Mouse (Mus musculus) retina, postnatal 7 days (tissue): Measurements from ENCODE around the gene Esam.

Experiments
- DNase-seq: peaks from one replicate; pipeline ENCODE4 v3.0.0-alpha.2; 2012; ENCODE audit warnings: low read depth, low spot score

Gene Esam

DNA sequence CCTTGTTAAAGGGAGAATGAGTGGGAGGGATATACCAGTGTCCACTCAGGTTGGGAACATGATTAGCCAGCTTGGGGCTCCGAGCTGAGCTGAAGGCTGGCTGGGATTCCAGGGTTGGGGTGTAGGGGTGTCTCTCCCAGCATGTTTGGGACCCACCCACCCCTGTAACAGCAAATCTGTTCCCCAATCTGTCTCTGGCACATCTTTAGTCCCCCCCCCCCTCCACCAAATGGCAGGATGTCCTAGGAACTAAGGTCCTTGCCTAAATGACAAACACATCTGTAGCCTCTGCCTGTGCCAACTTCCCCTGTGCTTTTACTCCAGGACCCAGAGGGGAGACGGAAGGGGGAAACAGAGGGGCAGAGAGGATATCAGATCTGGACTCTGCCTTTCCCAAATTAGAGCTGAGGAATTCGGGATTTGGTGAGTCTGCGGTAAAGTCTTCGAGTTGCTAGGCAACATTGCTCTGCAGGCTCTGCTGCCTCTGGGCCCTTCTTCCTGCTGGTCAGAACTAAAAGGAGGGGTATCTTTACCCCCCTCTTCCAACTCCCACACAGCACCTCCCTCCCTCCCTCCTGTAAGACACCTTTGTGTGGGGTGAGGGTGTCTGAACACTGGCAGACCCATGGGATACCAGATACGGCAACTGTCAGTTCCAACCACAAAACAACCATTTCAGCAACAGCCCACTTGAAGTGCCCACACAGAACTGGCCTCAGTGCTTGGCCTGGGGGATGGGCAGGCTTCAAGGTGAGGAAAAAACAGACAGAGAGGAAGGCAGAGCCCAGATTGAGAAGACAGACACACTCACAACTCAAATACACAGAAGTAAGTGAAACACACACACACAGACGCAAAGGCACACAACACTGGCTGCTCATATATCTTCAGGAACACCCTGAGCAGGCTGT lies 27.2 kb downstream of the Esam start, which contains the start of gene Siae:
Gene Siae, plus strand, starts transcription at position 861 of the 911 bp plus-strand sequence.
- DNase-seq: no peak

DNA sequence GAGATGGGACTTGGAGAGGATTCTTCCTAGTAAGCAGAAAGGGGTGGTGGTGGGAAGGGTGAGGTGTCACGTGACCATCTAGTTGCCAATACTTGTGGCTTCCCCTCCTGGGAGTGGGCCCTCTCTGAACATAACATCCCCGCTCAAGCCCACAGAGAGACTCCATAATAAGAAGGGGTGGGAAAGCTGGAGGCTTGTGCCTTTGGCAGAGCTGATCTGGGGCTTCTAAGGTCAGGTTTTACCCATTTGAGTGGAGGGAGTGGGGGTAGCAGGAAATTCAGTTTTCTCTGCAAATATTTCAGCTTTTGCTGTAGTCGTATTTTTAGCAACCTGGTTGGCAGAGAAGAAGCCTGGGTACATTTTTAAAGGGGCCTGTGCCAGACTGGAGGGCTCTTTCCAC lies 28.5 kb downstream of the Esam start:
- no peak for DNase-seq

- DNase-seq: no peak
Observed at GRCm38 (mm10) chr9:37560617-37561016, 32.7 kb downstream of the Esam start.

DNA sequence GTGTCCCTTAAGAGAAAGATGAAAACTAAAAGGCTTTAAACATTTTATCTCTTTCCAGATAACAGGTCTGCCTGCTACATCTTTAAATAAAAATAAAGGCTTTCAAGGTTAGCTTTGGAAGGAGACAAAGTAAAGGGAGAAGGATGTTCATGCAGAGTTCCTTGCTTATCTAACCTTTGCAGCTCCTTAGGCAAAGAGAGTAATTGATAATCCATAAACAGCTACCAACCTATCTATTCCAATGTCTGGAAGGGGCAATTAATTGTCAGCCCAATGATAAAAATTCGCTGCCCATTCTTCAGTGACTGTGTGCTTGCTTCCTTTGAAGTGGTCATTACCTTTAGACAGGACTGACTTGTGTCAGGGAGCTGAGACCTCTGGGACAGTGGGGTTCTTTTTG lies 35.9 kb downstream of the Esam start:
- no peak for DNase-seq

DNA sequence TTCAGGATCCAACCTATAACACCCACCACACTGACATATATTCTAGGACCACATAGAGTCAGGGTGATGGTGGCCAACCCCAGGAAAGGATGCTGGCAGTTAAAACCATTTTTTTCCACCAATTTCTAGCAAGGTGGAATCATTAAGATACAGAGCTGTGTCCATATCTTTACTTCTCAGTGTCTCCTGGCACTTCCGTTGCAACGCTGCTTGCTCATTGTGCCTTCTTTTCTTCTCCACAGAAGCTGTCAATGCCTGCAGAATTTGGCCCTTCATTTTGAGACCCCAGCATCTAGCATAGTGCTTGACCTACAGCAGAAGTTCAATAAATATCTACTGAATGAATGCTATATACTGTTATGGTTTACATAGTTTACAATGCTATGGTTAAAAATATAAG lies 39.1 kb downstream of the Esam start:
- no peak for DNase-seq

DNA sequence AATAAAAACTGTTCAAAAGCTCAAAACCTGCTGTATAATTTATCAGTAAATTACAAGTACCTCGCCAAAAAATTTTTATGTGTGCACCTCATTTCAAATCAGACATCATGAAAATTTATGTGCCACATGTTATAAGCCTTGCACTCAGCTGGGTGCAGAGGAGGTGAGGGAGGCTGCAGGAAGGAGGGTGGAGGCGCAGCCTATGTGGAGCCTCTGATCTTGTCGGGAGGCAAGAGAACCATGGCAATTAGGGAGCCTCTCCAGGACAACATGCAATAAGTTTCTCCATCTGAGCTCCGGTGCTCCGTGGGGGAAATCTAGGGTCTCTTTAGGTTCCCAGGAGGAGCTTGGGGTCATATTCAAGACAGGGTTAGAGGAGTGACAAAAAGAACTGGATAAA lies 39.6 kb downstream of the Esam start:
- no peak for DNase-seq

DNA sequence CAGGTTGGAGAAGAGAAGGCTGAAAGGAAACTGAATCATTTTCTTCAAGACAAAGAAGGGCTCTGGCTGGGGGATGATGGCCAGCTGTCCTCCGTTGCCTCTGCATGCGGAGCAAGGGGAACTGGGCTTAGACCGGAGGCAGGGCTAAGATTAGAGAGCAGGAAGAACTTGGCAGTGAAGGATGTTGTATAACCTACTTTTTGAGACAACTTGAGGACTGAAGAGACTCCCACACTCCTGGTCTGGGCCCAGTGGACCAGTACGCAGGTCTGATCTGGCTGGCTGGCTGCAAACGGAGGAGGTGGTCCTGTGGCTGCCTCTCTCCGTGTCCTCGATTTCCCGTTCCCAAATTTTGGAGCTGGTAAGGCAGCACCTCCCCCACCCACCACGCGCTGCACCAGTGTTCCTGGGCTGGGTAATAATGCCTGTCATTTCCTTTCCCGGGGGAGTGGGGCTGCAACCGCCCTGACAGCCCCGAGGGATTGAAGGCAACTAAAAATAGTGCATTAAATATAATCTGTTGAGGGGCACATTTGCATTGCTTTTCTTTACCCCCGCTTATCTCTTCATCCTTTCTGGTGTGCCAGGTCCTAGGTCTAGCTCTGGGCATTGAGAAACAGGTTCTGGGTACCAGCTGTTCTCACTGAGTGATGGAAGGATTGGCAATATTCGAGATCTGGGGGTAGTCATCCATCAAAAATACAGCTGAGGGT lies 40.2 kb downstream of the Esam start:
- no peak for DNase-seq

DNA sequence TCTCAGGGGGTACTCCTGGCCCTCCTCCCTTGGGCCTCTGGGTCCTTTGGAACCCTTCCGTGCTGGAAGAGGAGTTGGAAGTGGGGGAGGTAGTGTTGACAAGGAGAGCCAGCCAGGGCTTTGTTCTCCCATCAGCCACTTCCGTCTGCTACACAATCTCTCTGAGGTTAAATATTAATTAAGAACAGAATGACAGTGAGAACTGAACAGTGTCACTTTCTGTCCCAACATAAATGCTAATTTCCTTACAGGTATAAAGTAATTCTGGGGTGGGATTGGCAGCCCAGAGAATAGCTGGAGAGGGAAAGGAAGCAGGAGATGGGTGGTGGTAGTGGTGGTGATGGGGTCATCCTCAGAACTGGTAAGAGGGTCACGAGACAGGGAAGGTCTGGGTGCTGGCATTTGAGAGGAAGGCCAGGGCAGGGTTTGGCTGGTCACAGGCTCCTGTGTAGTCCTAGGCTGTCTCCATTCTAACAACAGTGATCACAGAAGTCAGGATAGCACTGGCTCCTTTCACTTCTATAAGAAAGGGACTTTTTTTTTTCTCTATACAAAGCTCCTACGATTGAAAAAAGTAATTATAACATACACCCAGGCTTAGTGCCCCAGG lies 40.8 kb downstream of the Esam start:
- no peak for DNase-seq

DNA sequence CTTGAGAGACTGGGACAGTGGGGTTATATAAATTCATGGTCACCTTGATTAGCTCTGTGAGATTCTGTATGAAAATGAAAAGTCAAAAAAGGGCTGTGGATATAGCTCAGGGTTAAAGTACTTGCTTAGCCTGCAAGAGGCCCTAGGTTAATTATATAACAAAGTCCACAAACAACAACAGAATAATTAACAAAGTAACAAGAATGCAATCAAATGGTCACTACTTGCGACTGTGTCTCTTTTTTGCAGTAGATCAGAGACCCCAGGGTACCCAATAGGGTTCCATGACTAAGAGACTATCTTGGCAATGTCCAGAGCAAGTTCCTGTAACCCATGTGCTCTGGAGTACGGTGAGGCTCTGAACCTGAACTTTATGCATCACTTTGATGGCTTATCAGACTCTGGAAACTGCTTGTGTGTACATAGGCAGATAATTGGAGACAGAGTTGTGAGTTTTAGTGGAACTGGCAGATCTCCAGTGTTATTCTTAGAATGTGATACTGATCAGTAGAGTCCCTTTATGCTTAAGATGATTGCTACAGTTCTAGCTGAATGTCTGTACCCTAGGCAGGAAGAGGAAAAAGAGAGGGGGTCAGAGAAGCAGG lies 41.5 kb downstream of the Esam start:
- no peak for DNase-seq

DNA sequence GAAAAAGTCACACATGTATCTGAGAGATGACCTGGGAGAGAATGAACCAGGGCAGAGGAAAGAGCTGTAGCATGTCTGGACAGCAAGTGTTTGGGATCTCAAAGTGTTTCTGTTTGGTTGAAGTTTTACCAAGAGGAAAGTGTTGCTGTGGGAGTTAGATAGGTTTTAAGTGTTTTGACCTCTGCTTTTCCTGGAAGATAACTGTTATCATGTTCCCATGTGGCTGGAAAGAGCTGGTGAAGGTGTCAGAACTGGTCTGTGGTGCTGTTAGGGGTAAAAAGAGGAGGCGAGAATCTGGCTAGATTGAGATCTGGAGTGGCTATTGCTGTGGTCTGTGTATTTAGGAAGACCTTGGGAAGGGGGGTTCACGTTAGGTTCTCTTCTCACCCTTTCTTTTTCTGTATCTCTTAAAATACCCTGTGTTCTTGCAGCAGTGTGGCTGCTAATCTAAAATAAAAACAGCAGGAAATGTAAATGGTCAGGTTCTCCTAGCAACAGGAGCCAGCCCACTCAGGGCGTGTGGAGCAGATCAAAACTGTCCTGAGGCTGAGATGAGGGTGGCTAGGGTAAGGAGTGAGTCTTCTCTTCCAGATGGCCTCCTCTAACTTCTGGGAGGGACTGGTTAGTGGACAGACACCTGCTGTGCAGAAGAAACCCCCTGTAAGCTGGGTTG lies 44.5 kb downstream of the Esam start:
- DNase-seq: no peak

- DNase-seq: no peak
Observed at GRCm38 (mm10) chr9:37576436-37576930, 48.6 kb downstream of the Esam start.

GRCm38 (mm10) chr9:37583594-37583993 lies 55.7 kb downstream of the Esam start:
- no peak for DNase-seq

DNA sequence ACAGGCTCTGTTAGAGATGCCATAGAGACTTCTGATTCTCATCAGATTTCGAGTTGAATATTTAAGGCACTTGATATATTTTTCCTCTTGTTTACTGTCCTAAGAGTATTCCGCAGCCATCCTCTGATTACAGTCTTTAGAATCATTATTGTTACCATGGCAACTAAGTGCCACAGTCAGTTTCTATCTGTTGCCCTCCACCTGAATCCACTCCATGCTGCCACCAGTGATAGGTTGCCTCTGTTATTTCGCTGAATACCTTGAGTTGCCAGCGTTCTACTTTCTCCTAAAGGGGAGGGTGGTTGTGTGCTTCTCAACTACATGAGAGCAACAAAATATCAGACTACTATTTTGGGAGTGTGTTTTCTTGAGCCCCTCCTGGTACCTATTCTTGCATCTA lies 58.8 kb downstream of the Esam start:
- DNase-seq: no peak
